Mouse (Mus musculus) thymus, postnatal 4 days (tissue): ENCODE measurements at regions not wholly inside any gene's neighbourhood (a gene's known extent, or its start where the extent isn't known, plus 50 kb on each side); places are given as distances from the start of the nearest gene placed in this dataset.
"Not testable (repeated sequence)": the region's sequence is repeated elsewhere in the genome, so short reads cannot be mapped to it uniquely, and the experiment has no call there.

Experiments used
- DNase-seq: peaks from one replicate; pipeline ENCODE4 v3.0.0; 2021

GRCm38 (mm10) chr1:181262496-181262895 is 50.7 kb upstream of the Wdr26 start:
- no peak for DNase-seq

GRCm38 (mm10) chr1:181263216-181263615 is 51.4 kb upstream of the Wdr26 start:
- DNase-seq = no peak

GRCm38 (mm10) chr1:181270469-181270868 is 58.7 kb upstream of the Wdr26 start:
- DNase-seq = not testable (repeated sequence)

GRCm38 (mm10) chr1:181271164-181271563 is 59.4 kb upstream of the Wdr26 start:
- DNase-seq = no peak

GRCm38 (mm10) chr1:181271821-181272220 is 60.0 kb upstream of the Wdr26 start:
- DNase-seq = no peak

GRCm38 (mm10) chr1:181272622-181273296 is 61.0 kb upstream of the Wdr26 start:
- peak; percentile 90 for DNase-seq

- DNase-seq = peak; percentile 30
Measured at GRCm38 (mm10) chr1:181273540-181274204, 61.9 kb upstream of the Wdr26 start.

- DNase-seq = no peak
Measured at GRCm38 (mm10) chr1:181280826-181281225, 69.0 kb upstream of the Wdr26 start.

GRCm38 (mm10) chr1:181282986-181283385 is 69.4 kb upstream of the Cnih3 start:
- not testable (repeated sequence) for DNase-seq

- DNase-seq = not testable (repeated sequence)
Measured at GRCm38 (mm10) chr1:181283539-181283938, 68.9 kb upstream of the Cnih3 start.

GRCm38 (mm10) chr1:181284301-181285197 is 67.9 kb upstream of the Cnih3 start:
- DNase-seq = peak; percentile 36

- no peak for DNase-seq
Measured at GRCm38 (mm10) chr1:181285600-181285999, 66.8 kb upstream of the Cnih3 start.

- DNase-seq = no peak
Measured at GRCm38 (mm10) chr1:181286146-181286545, 66.3 kb upstream of the Cnih3 start.

- DNase-seq = no peak
Measured at GRCm38 (mm10) chr1:181287166-181287565, 65.3 kb upstream of the Cnih3 start.

GRCm38 (mm10) chr1:181289385-181290035 is 62.9 kb upstream of the Cnih3 start:
- no peak for DNase-seq

GRCm38 (mm10) chr1:181291202-181291601 is 61.2 kb upstream of the Cnih3 start:
- DNase-seq = no peak

- DNase-seq = no peak
Measured at GRCm38 (mm10) chr1:181291966-181292365, 60.5 kb upstream of the Cnih3 start.

- no peak for DNase-seq
Measured at GRCm38 (mm10) chr1:181293079-181293865, 59.2 kb upstream of the Cnih3 start.

GRCm38 (mm10) chr1:181295651-181296050 is 56.8 kb upstream of the Cnih3 start:
- no peak for DNase-seq

- no peak for DNase-seq
Measured at GRCm38 (mm10) chr1:181298063-181298462, 54.4 kb upstream of the Cnih3 start.

- no peak for DNase-seq
Measured at GRCm38 (mm10) chr1:181299075-181299665, 53.3 kb upstream of the Cnih3 start.

- DNase-seq = no peak
Measured at GRCm38 (mm10) chr1:181299826-181300225, 52.6 kb upstream of the Cnih3 start.
